Mouse (Mus musculus) neural tube, embryonic 13.5 days (tissue): ENCODE results near the gene Zfp119b. TPM values are rescaled to one million over a fixed set of nuclear protein-coding genes. Genes with fewer than 3 reads are reported as not detected.

Experiments used
- ATAC-seq: fragments of 200-750 bp; cut with Nextera tagmentation; 2 replicates; pipeline ENCODE4 v1.8.0; 2017; ENCODE audit warnings: low read depth, mild to moderate bottlenecking, moderate TSS enrichment, moderate library complexity
- H3K27ac ChIP-seq: fragments of 300-500 bp; sonication (generic); replicated peaks from 2 replicates; pipeline ENCODE4 v1.5.1; 2015; ENCODE audit warnings: moderate library complexity, mild to moderate bottlenecking, inconsistent platforms
- H3K27me3 ChIP-seq: fragments of 300-500 bp; sonication (generic); 2 replicates; pipeline ENCODE4 v1.6.1; 2015; ENCODE audit warnings: mild to moderate bottlenecking, inconsistent platforms
- H3K36me3 ChIP-seq: fragments of 300-500 bp; sonication (generic); 2 replicates; pipeline ENCODE4 v1.6.1; 2015; ENCODE audit warnings: mild to moderate bottlenecking, inconsistent platforms
- H3K4me1 ChIP-seq: fragments of 300-500 bp; sonication (generic); replicated peaks from 2 replicates; pipeline ENCODE4 v1.6.1; 2015; ENCODE audit warnings: inconsistent platforms
- H3K4me2 ChIP-seq: fragments of 300-500 bp; sonication (generic); 2 replicates; pipeline ENCODE4 v1.6.1; 2015; ENCODE audit warnings: inconsistent platforms, mild to moderate bottlenecking, moderate library complexity
- H3K4me3 ChIP-seq: fragments of 300-500 bp; sonication (generic); 2 replicates; pipeline ENCODE4 v1.5.1; 2015; ENCODE audit warnings: mild to moderate bottlenecking, inconsistent platforms
- H3K9ac ChIP-seq: fragments of 300-500 bp; sonication (generic); 2 replicates; pipeline ENCODE4 v1.6.1; 2015; ENCODE audit warnings: moderate library complexity, mild to moderate bottlenecking, inconsistent platforms
- H3K9me3 ChIP-seq: fragments of 300-500 bp; sonication (generic); 2 replicates; pipeline ENCODE4 v1.6.1; 2016; ENCODE audit warnings: inconsistent platforms
- WGBS: fragments of 180-500 bp; shearing (Covaris S2); methylation state at CpG from one replicate; pipeline ENCODE4 v1.1.7; 2015; 5-methylcytosine and 5-hydroxymethylcytosine counted together
- polyA plus RNA-seq: library from polyadenylated mRNA; unstranded; fragments of >200 nt; fragmentation: Nextera tagmentation; extraction: Ambion mirVana; gene quantifications from 2 replicates; pipeline ENCODE4 v1.2.1, GENCODE M21; 2015

The Zfp119b gene
- polyA plus RNA-seq, 1 experiment from 2014 or later: 9.0 TPM

DNA sequence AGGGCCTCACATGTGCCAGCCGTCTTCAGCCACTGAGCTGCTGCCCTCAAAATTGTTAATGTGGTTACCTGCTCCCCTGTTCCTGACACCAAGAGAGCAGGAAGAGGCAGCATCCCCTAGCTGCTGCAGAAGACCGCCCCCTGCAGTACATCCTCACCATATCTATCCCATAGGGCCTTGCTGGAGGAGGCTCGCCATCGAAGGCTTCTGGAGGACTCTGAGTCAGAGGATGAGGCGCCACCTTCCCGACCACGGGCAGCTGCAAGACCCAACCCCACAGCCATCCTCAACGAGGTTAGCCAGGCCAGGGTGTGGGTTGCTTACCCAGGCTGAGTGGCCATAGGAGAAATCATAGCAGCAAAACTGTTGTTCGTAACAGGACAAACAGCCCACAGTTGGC is 15.7 kb upstream of the Zfp119b start:
- Histone ChIP-seq H3K4me2 (no peak overlapping the region), H3K4me1 (peaks cover 36% of the 10 kb centered on the region), H3K27ac (no peak overlapping the region), H3K9me3 (no peaks in the 10 kb centered on the region), H3K4me3 (no peak overlapping the region), H3K36me3 (peaks cover 68% of the 10 kb centered on the region), H3K27me3 (no peaks in the 10 kb centered on the region), H3K9ac (no peak overlapping the region)
- no peak for ATAC-seq
- WGBS: 86% methylated on average over 9 of the region's 9 CpGs

DNA sequence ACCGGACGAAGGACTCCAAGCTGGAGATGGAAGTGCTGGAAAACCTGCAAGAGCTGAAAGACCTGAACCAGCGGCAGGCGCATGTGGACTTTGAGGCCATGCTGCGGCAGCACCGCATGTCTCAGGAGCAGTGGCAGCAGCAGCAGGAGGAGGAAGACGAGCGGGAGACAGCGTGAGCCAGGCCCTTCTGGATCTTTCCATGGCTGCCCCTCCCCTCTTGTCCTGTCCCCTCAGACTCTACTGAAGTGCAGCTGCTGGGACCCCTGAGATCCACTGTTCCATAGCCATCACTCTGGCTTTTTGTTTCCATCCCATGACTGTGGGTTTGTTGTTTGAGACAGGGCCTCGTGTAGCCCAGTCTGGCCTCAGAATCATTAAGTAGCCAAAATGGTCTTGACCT is 15.2 kb upstream of the Zfp119b start:
- Histone ChIP-seq H3K9me3 (no peaks in the 10 kb centered on the region), H3K4me1 (peaks cover 36% of the 10 kb centered on the region), H3K36me3 (peaks cover 68% of the 10 kb centered on the region), H3K4me2 (no peak overlapping the region), H3K27ac (no peak overlapping the region), H3K4me3 (no peak overlapping the region), H3K27me3 (no peaks in the 10 kb centered on the region), H3K9ac (no peak overlapping the region)
- no peak for ATAC-seq
- 91% methylated on average over 10 of the region's 10 CpGs for WGBS

DNA sequence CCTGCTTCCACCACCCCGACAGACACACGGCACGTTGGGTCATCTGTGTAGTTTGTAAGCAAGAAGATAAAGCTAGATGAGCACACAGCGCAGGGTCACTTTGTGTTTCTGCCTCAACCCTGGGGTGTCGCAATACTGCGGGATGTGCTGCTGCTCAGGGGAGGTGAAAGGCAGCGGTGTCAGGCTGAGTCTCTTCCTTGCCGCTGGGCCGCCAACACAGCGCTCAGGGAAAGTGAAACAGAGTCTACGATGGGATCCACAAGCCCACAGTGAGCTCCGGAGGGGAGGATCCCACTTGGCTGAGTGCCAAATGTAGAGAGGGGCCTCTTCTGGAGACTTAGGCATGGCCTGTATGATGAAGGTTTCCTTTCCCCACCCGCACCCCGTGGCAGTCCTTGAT is 13.9 kb upstream of the Zfp119b start:
- Histone ChIP-seq H3K27ac (peak overlapping the region; percentile 23; the same call in 1 of the 2 replicates), H3K4me1 (peaks cover 29% of the 10 kb centered on the region), H3K4me2 (no peak overlapping the region), H3K36me3 (peaks cover 68% of the 10 kb centered on the region), H3K27me3 (no peaks in the 10 kb centered on the region), H3K9ac (no peak overlapping the region), H3K9me3 (no peaks in the 10 kb centered on the region), H3K4me3 (no peak overlapping the region)
- ATAC-seq: no peak
- WGBS: 80% methylated on average over 14 of the region's 14 CpGs

DNA sequence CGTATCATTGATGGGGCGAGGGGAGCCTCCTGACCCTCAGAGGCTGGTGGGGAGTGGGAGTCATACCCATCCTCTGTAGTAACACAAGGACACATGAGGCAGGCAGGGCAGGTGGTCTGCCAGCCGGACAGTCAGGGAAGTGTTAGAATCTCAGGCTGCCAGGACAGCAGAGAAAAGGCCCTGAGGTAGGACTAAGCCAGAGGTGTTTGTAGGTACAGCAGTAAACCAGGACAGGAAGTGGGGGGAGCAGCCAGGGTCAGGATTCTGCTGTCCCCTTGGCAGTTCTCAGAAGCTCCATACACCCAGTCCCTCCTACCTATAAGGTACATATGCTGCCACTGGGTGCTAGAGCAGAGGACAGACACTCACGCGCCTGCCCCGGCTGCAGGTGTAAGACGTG is 12.3 kb upstream of the Zfp119b start:
- WGBS: 93% methylated on average over 7 of the region's 7 CpGs
- Histone ChIP-seq H3K9ac (no peak overlapping the region), H3K4me3 (no peak overlapping the region), H3K27ac (no peak overlapping the region), H3K36me3 (peaks cover 52% of the 10 kb centered on the region), H3K4me2 (no peak overlapping the region), H3K27me3 (no peaks in the 10 kb centered on the region), H3K9me3 (no peaks in the 10 kb centered on the region), H3K4me1 (peaks cover 34% of the 10 kb centered on the region)
- ATAC-seq: no peak

DNA sequence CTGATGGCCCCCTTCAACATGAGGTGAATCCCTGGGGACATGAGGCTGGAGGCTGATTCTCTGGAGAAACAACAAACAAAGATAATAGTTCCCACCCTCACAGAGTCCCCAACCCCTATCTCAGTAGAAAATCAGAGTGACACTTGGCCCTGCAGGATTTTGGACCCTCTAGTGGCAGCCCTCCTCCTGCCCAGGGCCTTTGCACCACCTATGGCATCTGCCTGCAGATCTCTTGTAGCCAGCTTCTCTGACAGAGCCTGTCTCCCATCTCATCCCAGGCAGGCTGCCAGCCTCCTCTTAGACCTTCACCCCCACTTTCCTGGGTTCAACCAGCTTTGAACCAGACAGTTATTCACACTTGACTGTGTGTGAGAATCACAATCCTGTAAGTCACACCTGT is 11.5 kb upstream of the Zfp119b start:
- Histone ChIP-seq H3K4me3 (no peak overlapping the region), H3K9me3 (no peaks in the 10 kb centered on the region), H3K27ac (no peak overlapping the region), H3K27me3 (no peaks in the 10 kb centered on the region), H3K9ac (no peak overlapping the region), H3K4me1 (peaks cover 42% of the 10 kb centered on the region), H3K36me3 (peaks cover 45% of the 10 kb centered on the region), H3K4me2 (no peak overlapping the region)
- no peak for ATAC-seq

DNA sequence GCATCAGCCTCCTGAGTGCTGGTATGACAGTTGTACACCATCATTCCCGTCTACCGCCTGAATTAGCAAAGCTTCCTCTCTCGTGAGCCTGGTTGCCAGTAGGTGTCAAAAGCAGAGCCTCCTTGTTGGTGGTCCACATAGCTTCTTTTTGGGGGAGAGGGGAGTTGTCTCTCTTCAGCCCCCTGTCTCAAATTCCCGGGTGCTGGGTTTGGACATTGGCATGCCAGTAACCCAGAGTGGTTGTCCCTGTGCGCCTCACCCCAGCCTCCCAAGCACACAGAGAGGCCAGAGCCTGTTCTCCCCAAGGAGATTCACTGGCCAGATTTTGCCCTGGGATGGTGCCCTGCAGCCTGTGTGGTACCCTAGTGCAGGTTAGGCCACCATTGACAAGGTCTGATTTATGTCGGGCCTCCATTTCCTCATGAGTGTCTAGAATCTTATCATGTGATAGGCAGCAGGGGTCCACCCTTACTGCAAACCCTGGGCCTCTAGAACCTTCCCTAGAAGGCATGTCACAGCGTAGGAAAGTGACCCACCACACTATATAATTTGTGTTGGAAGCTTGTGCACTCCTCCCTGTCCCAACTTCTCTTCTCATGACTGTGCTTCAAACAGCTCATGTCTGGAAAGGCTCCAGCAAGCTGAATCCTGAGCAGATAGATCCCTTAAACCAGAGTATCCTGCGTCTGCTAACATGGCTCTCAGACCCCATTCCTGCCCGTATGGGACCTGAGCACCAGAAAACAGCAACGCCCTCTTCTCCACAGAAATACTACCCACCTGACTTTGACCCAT is 10.8 kb upstream of the Zfp119b start:
- H3K4me3 ChIP-seq: peak overlapping the region; percentile 51
- H3K27me3 ChIP-seq: peaks cover 4% of the 10 kb centered on the region
- H3K27ac ChIP-seq: peak overlapping the region; percentile 96
- H3K9ac ChIP-seq: peak overlapping the region; percentile 67
- no peak for ATAC-seq
- WGBS: 78% methylated on average over 10 of the region's 10 CpGs
- peaks cover 46% of the 10 kb centered on the region for H3K4me1 ChIP-seq
- peaks cover 40% of the 10 kb centered on the region for H3K36me3 ChIP-seq
- H3K9me3 ChIP-seq: no peaks in the 10 kb centered on the region
- H3K4me2 ChIP-seq: peak overlapping the region; percentile 64

DNA sequence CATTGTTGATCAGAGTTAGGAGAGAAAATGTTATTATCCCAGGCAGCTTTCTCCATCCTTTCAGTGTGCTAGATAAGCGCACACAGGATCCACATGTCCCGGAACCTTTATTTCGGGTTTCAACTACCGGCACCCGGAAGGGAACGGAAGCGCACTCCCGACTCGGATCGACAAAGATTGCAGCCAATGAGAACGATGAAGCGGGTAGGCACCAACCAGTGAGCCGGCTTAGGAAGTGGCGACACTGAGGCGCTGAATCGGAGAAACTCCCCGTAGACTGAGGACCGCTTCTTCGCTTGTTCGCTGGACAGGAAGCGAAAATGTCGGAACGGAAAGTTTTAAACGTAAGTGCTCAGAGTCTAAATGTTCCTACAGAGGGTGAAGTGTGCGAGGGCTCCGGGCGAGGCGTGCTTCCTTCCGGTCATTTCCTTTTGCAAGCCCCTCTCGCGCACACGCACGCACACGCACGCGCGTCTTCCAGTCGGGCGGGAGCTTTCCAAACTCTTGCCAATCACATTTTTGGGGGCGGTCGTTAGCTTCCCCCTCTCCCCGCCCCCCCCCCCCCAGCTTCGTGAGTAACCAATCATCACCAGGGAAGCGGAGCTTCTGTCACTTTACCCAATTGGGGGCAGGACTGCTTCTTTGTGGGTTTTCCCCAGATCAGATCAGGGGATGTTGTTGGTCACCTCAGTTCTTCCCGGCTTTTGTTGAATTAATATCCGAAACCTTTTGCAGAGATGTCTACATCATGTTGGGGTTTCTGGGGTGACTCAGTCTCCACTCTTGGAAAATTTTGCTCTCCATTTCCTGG is 9.8 kb upstream of the Zfp119b start, which contains the start of gene Yju2:
Gene Yju2 (plus strand): TSS at position 182 of the 811 bp plus-strand sequence.
- WGBS: under 1% methylated on average over 45 of the region's 46 CpGs
- H3K36me3 ChIP-seq: peaks cover 30% of the 10 kb centered on the region

DNA sequence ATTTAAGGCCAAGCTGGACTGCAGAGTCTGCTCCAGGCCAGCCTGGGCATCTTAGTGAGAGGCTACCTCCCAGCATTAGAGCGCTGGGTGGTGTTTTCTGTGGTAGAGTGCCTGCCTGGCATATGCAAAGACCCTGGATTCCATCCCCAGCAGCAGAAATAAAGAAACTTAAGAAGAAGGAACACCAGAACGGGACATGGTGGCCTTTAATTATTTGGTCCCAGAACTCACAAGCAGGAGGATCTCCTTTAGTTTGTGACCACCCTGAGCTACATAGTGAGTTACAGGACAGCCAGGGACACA is 9.2 kb upstream of the Zfp119b start:
- peaks cover 24% of the 10 kb centered on the region for H3K36me3 ChIP-seq
- no peak for ATAC-seq

More for the DNA sequence above, 9.8 kb upstream of the Zfp119b start, which contains the start of gene Yju2:
- peaks cover 15% of the 10 kb centered on the region for H3K27me3 ChIP-seq
- H3K9ac ChIP-seq: peak within 1 kb of the TSS; percentile 72
- H3K4me3 ChIP-seq: peak within 1 kb of the TSS; percentile 51
- peak within 1 kb of the TSS; percentile 96 for H3K27ac ChIP-seq
- H3K4me2 ChIP-seq: peak within 1 kb of the TSS; percentile 64
- no peaks in the 10 kb centered on the region for H3K9me3 ChIP-seq
- ATAC-seq: peak; percentile 90
- H3K4me1 ChIP-seq: peaks cover 46% of the 10 kb centered on the region

DNA sequence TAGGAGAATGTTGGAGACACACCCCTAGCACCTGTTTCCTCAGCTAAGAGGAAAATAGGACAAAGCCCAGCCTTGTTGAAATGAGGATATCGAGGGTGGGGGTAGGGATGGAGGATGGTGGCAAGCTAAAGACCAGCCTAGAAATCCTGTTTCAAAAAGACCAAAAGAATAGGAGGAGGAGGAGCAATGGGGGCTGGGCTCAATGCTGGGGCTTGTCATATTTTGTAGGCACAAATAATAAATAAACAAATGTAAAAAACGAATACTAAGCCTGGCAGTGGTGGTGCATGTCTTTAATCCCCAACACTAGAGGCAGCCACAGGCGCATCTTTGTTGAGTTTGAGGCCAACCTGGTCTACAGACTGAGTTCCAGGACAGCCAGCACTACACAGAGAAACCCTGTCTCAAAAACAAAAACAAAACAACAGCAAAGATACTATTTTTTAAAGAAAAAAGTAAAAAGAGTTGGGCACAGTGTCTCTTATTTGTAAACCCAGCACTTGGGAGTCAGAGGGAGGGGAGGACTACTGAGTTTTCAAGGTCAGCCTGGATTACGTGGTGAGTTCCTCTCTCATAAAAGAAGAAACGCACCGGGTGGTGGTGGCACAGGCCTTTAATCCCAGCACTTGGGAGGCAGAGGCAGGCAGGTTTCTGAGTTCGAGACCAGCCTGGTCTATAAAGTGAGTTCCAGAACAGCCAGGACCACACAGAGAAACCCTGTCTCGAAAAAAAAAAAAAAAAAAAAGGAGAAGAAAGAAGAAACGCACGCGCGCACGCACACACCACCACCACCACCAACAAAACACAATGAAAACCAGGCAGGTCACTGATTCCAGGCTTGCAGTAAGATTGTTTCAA is 8.7 kb upstream of the Zfp119b start:
- no peak for ATAC-seq
- peak overlapping the region; percentile 72 for H3K9ac ChIP-seq
- 80% methylated on average over 13 of the region's 13 CpGs for WGBS
- no peaks in the 10 kb centered on the region for H3K9me3 ChIP-seq
- H3K4me1 ChIP-seq: peaks cover 41% of the 10 kb centered on the region
- peak overlapping the region; percentile 66 for H3K4me2 ChIP-seq
- H3K36me3 ChIP-seq: peaks cover 18% of the 10 kb centered on the region
- H3K27ac ChIP-seq: peak overlapping the region; percentile 96
- H3K4me3 ChIP-seq: peak overlapping the region; percentile 51
- peaks cover 16% of the 10 kb centered on the region for H3K27me3 ChIP-seq

More for the DNA sequence above, 9.2 kb upstream of the Zfp119b start:
- Histone ChIP-seq H3K9me3 (no peaks in the 10 kb centered on the region), H3K9ac (peak overlapping the region; percentile 72), H3K4me3 (peak overlapping the region; percentile 51), H3K4me1 (peaks cover 46% of the 10 kb centered on the region), H3K4me2 (peak overlapping the region; percentile 64), H3K27ac (peak overlapping the region; percentile 96), H3K27me3 (peaks cover 16% of the 10 kb centered on the region)
- WGBS: 26% methylated on average over 2 of the region's 2 CpGs

DNA sequence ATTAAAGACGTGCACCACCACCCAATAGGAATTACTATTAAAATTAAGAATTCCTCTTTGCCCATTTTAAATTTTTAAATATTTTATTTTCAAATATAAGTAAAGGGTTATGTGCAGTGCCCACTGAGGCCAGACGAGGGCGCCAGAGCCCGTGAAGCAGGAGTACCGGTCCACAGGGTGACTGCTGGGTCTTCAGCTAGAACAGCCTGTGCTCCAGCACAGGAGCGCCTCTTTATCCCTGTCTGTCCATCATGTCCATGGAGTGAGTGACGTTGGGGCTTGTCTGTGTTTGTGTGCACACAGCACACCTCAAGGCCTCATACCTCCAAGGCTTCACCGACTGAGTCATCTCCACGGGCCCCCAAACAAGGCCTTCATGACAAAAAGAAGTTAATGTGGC is 7.9 kb upstream of the Zfp119b start:
- peak overlapping the region; percentile 57; the same call in 1 of the 2 replicates for H3K9ac ChIP-seq

DNA sequence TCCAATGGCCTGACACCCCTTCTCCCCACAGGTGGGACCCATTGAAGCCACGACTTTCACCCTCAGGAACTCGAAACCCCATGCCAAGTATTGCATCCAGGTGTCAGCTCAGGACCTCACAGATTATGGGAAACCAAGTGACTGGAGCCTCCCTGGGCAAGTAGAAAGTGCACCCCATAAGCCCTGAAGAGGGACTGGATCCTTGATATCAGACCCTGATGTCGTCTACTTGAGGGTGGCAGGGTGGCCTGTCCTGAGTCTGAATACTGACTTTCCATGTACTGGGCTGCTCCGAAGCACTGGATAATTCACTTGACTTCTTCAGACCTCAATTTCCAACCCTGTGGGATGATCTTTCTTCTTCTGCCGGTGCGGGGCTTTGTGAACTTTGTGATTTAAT is 7.3 kb upstream of the Zfp119b start:
- ATAC-seq: no peak
- peak overlapping the region; percentile 44 for H3K4me3 ChIP-seq
- peak overlapping the region; percentile 57 for H3K9ac ChIP-seq
- H3K4me1 ChIP-seq: peaks cover 40% of the 10 kb centered on the region
- peaks cover 8% of the 10 kb centered on the region; the same call in 1 of the 2 replicates for H3K36me3 ChIP-seq
- H3K27ac ChIP-seq: peak overlapping the region; percentile 34
- H3K27me3 ChIP-seq: peaks cover 20% of the 10 kb centered on the region
- 38% methylated on average over 6 of the region's 6 CpGs for WGBS
- H3K4me2 ChIP-seq: peak overlapping the region; percentile 66
- no peaks in the 10 kb centered on the region for H3K9me3 ChIP-seq

More for the DNA sequence above, 7.9 kb upstream of the Zfp119b start:
- peak; percentile 32; the same call in 1 of the 2 replicates for ATAC-seq
- Histone ChIP-seq H3K27me3 (peaks cover 20% of the 10 kb centered on the region), H3K9me3 (no peaks in the 10 kb centered on the region), H3K27ac (peak overlapping the region; percentile 25; the same call in 1 of the 2 replicates), H3K4me3 (no peak overlapping the region), H3K4me2 (peak overlapping the region; percentile 66), H3K36me3 (peaks cover 14% of the 10 kb centered on the region), H3K4me1 (peaks cover 40% of the 10 kb centered on the region)
- WGBS: 16% methylated on average over 9 of the region's 9 CpGs
